Mouse (Mus musculus): ENCODE measurements around the gene Kirrel3.

Kirrel3 gene

GRCm38 (mm10) chr9:35055528-35056330, 570.0 kb downstream of the Kirrel3 start:
- no peak for DNase-seq (ENCODE audit: low read depth, low spot score)

GRCm38 (mm10) chr9:35056611-35057010, 570.9 kb downstream of the Kirrel3 start:
- no peak for DNase-seq (ENCODE audit: low read depth, low spot score)

DNA sequence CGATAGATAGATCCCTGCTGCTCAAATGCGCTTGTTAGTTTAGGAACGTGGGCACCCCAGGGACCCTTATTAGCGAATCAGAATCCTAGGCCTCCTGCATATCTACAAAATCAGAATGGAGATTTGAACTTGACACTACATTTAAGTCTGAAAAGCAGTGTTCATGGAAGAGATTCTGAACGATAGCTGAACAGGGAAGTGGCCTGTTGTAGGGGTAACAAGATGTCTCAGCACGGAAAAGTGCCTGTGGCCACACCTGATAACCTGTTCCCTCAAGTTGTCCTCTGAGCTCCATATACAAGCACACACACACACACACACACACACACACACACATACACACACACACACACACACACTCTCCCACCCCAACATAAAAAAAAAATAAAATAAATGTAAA, 571.9 kb downstream of the Kirrel3 start:
- DNase-seq (ENCODE audit: low read depth, low spot score): no peak

- DNase-seq (ENCODE audit: low read depth, low spot score): no peak
Observed at GRCm38 (mm10) chr9:35058186-35058585, 572.5 kb downstream of the Kirrel3 start.

DNA sequence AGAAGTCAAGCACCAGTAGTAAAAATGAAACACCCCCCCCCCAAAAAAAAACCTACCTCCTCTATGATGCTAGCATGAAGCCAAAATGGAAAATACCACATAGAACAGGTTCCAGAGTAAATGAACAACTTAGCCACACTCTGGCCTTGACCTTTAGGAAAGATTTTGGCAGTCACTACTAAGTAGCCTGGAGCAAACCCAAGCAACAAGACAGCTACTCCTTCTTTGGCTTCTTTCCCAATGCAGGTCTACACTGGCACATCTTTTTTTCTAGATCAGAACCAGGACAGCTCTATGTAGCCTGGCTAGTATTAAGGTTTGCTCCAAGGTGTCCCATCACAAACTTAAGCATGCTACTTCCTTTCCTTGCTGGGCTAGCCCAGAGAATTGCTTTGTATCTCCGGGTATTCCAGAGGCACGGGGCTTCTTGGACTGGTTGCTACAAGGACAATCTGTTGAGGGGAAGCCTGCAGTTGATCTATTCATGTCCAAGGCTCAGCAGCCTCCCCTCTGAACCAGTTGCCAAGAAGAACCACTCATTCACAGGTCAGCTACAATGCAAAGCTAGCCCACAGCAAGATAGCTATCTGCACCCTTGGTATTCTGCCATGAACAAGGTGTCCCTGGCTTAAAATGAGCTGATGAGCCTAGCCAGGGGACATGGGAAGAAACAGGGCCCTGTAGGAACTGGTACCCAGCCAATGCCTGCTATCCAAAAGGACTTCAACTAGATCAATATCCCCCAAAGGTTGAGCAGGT, 573.1 kb downstream of the Kirrel3 start:
- DNase-seq (ENCODE audit: low read depth, low spot score): no peak

DNA sequence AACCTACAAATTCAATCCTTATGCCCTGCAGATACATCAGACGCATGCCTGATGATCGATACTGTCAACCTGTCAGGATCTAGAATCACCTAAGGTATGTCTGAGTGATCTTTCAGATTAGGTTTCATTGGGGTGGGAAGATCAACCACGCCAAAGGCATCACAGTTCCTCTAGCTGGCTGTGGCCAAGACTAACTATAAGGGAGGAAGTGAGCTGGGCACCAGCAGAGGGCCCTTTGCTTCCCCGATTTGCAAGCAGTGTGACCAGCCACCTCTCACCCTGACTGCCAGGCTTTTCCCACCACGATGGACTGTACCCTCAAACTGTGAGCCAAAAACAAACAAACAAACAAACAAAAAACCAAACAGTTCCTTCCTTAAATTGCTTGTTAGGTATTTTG, 574.2 kb downstream of the Kirrel3 start:
- no peak for DNase-seq (ENCODE audit: low read depth, low spot score)

DNA sequence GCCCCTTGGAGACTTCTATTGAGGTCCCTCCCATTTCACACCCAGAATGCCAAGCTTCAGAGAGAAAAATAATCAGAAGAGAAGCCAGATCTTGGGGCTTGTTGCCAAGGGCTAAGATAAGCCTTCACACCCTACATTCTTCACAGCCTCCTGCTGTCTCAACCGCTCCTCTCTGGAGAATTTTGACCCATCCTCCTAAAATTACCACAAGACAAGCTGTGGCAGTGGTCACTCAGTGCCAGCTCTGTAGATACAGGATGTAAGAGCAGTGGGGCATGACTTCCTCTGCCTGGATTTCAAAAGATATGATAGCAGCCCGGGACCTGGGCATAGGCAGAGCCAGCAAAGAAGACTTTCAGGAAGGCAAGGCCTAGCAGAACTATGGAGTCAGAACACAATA, 575.8 kb downstream of the Kirrel3 start:
- no peak for DNase-seq (ENCODE audit: low read depth, low spot score)

Data from retina, adult 2 months (tissue).